Mouse (Mus musculus) heart, postnatal 0 days (tissue): ENCODE measurements around the gene Unk. TPM values are rescaled to one million over a fixed set of nuclear protein-coding genes. Genes with fewer than 3 reads are reported as not detected.

ENCODE experiments used
- ATAC-seq: fragments of 200-750 bp; cut with Nextera tagmentation; 2 replicates; pipeline ENCODE4 v1.8.0; 2017; ENCODE audit warnings: low read depth, moderate number of reproducible peaks, moderate library complexity; ENCODE audit not compliant: insufficient read depth
- DNase-seq: peaks from one replicate; pipeline ENCODE4 v3.0.0-alpha.2; 2016; ENCODE audit warnings: low spot score
- H3K27ac ChIP-seq: fragments of 300-500 bp; sonication (generic); 2 replicates; pipeline ENCODE4 v1.5.1; 2014; ENCODE audit warnings: low read depth, mild to moderate bottlenecking
- H3K27me3 ChIP-seq: fragments of 300-500 bp; sonication (generic); 2 replicates; pipeline ENCODE4 v1.6.1; 2014; ENCODE audit warnings: low read length, mixed read lengths; ENCODE audit not compliant: control insufficient read depth, insufficient read depth
- H3K36me3 ChIP-seq: fragments of 300-500 bp; sonication (generic); replicated peaks from 2 replicates; pipeline ENCODE4 v1.6.1; 2014; ENCODE audit warnings: low read length, mixed read lengths; ENCODE audit not compliant: control insufficient read depth, insufficient read depth
- H3K4me1 ChIP-seq: fragments of 300-500 bp; sonication (generic); 2 replicates; pipeline ENCODE4 v1.6.1; 2014; ENCODE audit warnings: antibody characterized with exemption; ENCODE audit not compliant: control insufficient read depth, insufficient read depth
- H3K4me2 ChIP-seq: fragments of 300-500 bp; sonication (generic); 2 replicates; pipeline ENCODE4 v1.6.1; 2014; ENCODE audit warnings: low read depth, mild to moderate bottlenecking, low read length, moderate library complexity
- H3K4me3 ChIP-seq: fragments of 300-500 bp; sonication (generic); 2 replicates; pipeline ENCODE4 v1.5.1; 2014; ENCODE audit warnings: low read depth, low read length
- H3K9ac ChIP-seq: fragments of 300-500 bp; sonication (generic); replicated peaks from 2 replicates; pipeline ENCODE4 v1.6.1; 2014; ENCODE audit warnings: low read depth, low read length, mixed read lengths
- H3K9me3 ChIP-seq: fragments of 300-500 bp; sonication (generic); replicated peaks from 2 replicates; pipeline ENCODE4 v1.6.1; 2016; ENCODE audit warnings: low read length; ENCODE audit not compliant: control insufficient read depth
- CTCF ChIP-seq: IDR thresholded peaks from 2 replicates; pipeline ENCODE4 v1.5.1; 2016; ENCODE audit warnings: antibody characterized with exemption, control low read depth, low read depth
- EP300 ChIP-seq: IDR thresholded peaks from 2 replicates; pipeline ENCODE4 v1.6.1; 2016; ENCODE audit warnings: antibody characterized with exemption, low read depth
- WGBS: fragments of 180-500 bp; shearing (Covaris S2); extraction: QIAGEN DNeasy Blood & Tissue Kit; methylation state at CpG from one replicate; pipeline ENCODE4 v1.1.7; 2014; 5-methylcytosine and 5-hydroxymethylcytosine counted together
- polyA plus RNA-seq: library from polyadenylated mRNA; unstranded; fragments of >200 nt; fragmentation: Nextera tagmentation; extraction: Ambion mirVana; gene quantifications from 2 replicates; pipeline ENCODE4 v1.2.1, GENCODE M21; 2015
- total RNA-seq: library from RNA; depleted of rRNA; stranded (reverse); fragments of >200 nt; gene quantifications from 2 replicates; pipeline ENCODE4 v1.2.3, GENCODE M21; 2014; ENCODE audit warnings: low replicate concordance

Unk gene
- total and polyA plus RNA-seq, 2 experiments from 2014 or later = 9.5 to 26.1 TPM

- Histone ChIP-seq H3K9ac (no peak overlapping the region), H3K4me3 (no peak overlapping the region), H3K4me2 (no peak overlapping the region), H3K9me3 (no peaks in the 10 kb centered on the region), H3K27me3 (no peaks in the 10 kb centered on the region), H3K4me1 (no peaks in the 10 kb centered on the region), H3K36me3 (peaks cover 71% of the 10 kb centered on the region), H3K27ac (no peak overlapping the region)
- ATAC-seq = no peak
- DNase-seq = no peak
- no peak for TF ChIP-seq CTCF
- TF ChIP-seq EP300 = no peak
- 88% methylated on average over 17 of the region's 17 CpGs for WGBS
Observed at GRCm38 (mm10) chr11:116058868-116059690, 29.0 kb downstream of the Unk start.

- no peaks in the 10 kb centered on the region for H3K27me3 ChIP-seq
- ATAC-seq = no peak
- H3K4me3 ChIP-seq = no peak overlapping the region
- H3K4me1 ChIP-seq = no peaks in the 10 kb centered on the region
- H3K27ac ChIP-seq = no peak overlapping the region
- TF ChIP-seq CTCF = no peak
- no peak for TF ChIP-seq EP300
- no peak overlapping the region for H3K9ac ChIP-seq
- H3K4me2 ChIP-seq = no peak overlapping the region
- no peak for DNase-seq
- 88% methylated on average over 11 of the region's 11 CpGs for WGBS
- no peaks in the 10 kb centered on the region for H3K9me3 ChIP-seq
- peaks cover 65% of the 10 kb centered on the region for H3K36me3 ChIP-seq
Observed at GRCm38 (mm10) chr11:116059691-116060025, 29.5 kb downstream of the Unk start.

GRCm38 (mm10) chr11:116060596-116060995 lies 30.5 kb downstream of the Unk start:
- no peak overlapping the region for H3K27ac ChIP-seq

GRCm38 (mm10) chr11:116061641-116062415 lies 31.7 kb downstream of the Unk start:
- 84% methylated on average over 13 of the region's 13 CpGs for WGBS
- no peak overlapping the region for H3K27ac ChIP-seq

More at GRCm38 (mm10) chr11:116060596-116060995, 30.5 kb downstream of the Unk start:
- no peak overlapping the region for H3K9ac ChIP-seq
- H3K4me2 ChIP-seq = no peak overlapping the region
- peaks cover 56% of the 10 kb centered on the region for H3K36me3 ChIP-seq
- H3K4me1 ChIP-seq = no peaks in the 10 kb centered on the region
- TF ChIP-seq EP300 = no peak
- no peak for TF ChIP-seq CTCF
- DNase-seq = no peak
- no peaks in the 10 kb centered on the region for H3K27me3 ChIP-seq
- no peak for ATAC-seq
- no peaks in the 10 kb centered on the region for H3K9me3 ChIP-seq
- H3K4me3 ChIP-seq = no peak overlapping the region
- WGBS = 89% methylated on average over 9 of the region's 9 CpGs

GRCm38 (mm10) chr11:116062521-116062920 lies 32.4 kb downstream of the Unk start:
- Histone ChIP-seq H3K27ac (no peak overlapping the region), H3K4me2 (no peak overlapping the region), H3K4me1 (no peaks in the 10 kb centered on the region), H3K27me3 (no peaks in the 10 kb centered on the region), H3K4me3 (no peak overlapping the region), H3K9me3 (no peaks in the 10 kb centered on the region), H3K9ac (no peak overlapping the region), H3K36me3 (peaks cover 37% of the 10 kb centered on the region)
- DNase-seq (no peak), ATAC-seq (no peak)
- TF ChIP-seq EP300 = no peak
- no peak for TF ChIP-seq CTCF
- WGBS = 65% methylated on average over 8 of the region's 8 CpGs

More at GRCm38 (mm10) chr11:116061641-116062415, 31.7 kb downstream of the Unk start:
- H3K36me3 ChIP-seq = peaks cover 43% of the 10 kb centered on the region
- DNase-seq (no peak), ATAC-seq (no peak)
- no peaks in the 10 kb centered on the region for H3K9me3 ChIP-seq
- no peaks in the 10 kb centered on the region for H3K4me1 ChIP-seq
- H3K4me3 ChIP-seq = no peak overlapping the region
- H3K4me2 ChIP-seq = no peak overlapping the region
- H3K9ac ChIP-seq = no peak overlapping the region
- no peak for TF ChIP-seq CTCF
- H3K27me3 ChIP-seq = no peaks in the 10 kb centered on the region
